Mouse (Mus musculus) kidney, adult 8-10 months (tissue): Measurements from ENCODE around the gene Osr1.
A peak's percentile ranks its signal among the peaks of the same experiment; 100 is the strongest.

Experiments used
- DNase-seq, 2 experiments: peaks; one replicate each; pipeline ENCODE4 v3.0.0; 2022

Gene Osr1

GRCm38 (mm10) chr12:9569971-9570370, at the start of gene Osr1:
Osr1 (plus strand) TSS chr12:9570116.
- peak; percentile 29 to 52 for DNase-seq

DNA sequence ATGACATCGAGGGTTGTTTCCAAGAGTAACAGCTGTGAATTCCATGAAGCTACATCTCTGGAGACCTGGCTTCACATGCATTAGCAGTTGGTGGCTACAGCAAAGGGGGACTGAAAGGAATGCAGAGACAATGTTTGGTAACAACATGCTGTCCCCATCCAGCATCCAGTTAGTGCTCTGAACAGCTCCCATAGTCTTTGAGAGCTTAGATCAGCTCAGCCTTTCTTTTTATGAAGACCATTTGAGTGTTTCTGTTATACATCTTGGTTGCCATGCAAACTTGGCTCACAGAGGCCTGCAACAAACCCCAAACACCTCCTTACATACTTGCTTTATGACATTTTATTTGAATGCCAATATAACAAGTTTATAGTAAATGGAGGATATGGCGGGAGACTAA, 19.6 kb upstream of the Osr1 start:
- no peak for DNase-seq

GRCm38 (mm10) chr12:9564956-9565355, 5.0 kb upstream of the Osr1 start:
- no peak for DNase-seq

- DNase-seq: no peak
These were observed 630 bp downstream of the Osr1 start for GRCm38 (mm10) chr12:9570496-9570995.

GRCm38 (mm10) chr12:9571276-9571940, 1.5 kb downstream of the Osr1 start:
- DNase-seq: no peak

DNA sequence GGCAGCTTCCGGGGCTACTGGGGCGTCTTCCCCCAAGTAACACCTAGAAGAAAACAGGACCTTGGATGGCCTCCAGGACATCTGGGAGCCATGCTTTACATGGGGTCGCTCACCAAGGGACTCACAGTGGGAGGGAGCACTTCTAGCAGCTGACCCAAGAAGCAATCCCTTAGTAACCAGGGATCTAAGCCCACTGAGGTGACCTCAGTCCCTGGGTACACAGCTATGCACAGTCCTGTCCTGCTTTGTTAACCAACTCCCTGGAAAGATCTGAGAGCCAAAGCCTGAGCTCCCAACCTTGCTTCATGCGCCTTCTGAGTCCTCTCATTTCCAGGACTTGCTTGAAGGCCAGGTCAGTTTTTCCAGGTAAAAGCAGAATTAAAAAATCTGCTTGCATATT, 2.1 kb downstream of the Osr1 start:
- DNase-seq: no peak

DNA sequence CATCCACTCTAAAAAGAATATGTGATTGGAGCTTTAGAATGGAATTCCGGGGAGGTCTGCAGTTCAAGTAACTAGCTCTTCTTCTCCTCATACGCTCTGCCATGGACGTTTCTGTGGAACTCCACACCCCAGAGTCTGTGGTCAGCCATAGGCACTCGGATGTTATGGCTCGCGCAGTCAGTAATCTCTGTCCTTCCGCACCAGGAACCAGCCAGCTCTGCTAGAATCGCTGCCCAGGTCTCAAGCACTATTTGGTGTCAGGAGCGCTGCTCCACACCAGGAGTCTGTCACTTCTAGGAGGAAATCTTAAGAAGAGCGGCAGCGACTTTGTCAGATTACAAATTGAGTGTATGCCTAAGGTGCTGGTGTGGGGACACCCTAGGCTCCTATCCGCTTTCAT, 3.8 kb downstream of the Osr1 start:
- DNase-seq: no peak

- peak; percentile 24 to 41 for DNase-seq
These were observed 4.4 kb downstream of the Osr1 start for GRCm38 (mm10) chr12:9574244-9574871.

- no peak for DNase-seq
These were observed 5.5 kb downstream of the Osr1 start for GRCm38 (mm10) chr12:9575158-9576042.

- no peak for DNase-seq
These were observed 6.2 kb downstream of the Osr1 start for GRCm38 (mm10) chr12:9576043-9576538.

GRCm38 (mm10) chr12:9577610-9578009, 7.7 kb downstream of the Osr1 start:
- no peak for DNase-seq

- DNase-seq: no peak
These were observed 8.7 kb downstream of the Osr1 start for GRCm38 (mm10) chr12:9578591-9578990.

GRCm38 (mm10) chr12:9579301-9580030, 9.6 kb downstream of the Osr1 start:
- no peak for DNase-seq

GRCm38 (mm10) chr12:9580041-9580905, 10.4 kb downstream of the Osr1 start:
- no peak for DNase-seq

GRCm38 (mm10) chr12:9581011-9581410, 11.1 kb downstream of the Osr1 start:
- no peak for DNase-seq

GRCm38 (mm10) chr12:9581506-9581905, 11.6 kb downstream of the Osr1 start:
- no peak for DNase-seq

DNA sequence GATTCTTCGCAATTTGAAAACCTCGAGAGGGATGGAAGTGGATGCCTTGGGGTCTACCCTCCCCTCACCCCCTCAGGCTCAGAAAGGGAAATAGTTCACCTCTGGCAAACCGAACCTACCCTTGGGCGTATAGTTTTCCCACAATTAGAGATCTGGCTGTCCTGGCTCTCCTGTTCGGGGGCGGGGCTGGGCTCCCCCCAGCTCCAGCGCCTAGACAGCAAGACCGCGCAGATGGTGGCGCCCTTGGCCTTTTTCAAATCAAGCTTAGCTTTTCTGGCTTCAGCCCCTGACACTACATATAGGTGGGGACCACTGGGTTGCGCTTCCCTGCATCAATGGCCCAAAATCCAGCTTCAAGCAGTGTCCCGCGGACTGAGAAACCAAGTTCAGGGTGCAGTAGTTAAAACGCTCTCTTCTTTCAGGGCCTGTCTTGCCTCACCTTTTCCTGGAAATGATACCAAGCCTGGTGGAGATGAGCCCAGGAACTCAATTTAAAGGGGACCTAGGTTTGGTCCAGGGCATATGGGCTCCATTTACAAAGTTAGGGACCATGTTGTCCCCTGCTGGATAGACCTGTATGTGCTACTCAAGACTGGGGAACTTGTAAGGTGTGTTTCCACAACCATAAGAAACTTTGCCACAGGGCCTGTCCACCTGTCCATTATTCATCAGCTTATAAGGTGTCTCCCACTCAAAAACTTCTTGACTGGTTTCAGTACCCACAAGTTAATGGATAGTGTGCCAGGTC, 12.5 kb downstream of the Osr1 start:
- DNase-seq: no peak

GRCm38 (mm10) chr12:9583380-9583779, 13.5 kb downstream of the Osr1 start:
- DNase-seq: no peak

DNA sequence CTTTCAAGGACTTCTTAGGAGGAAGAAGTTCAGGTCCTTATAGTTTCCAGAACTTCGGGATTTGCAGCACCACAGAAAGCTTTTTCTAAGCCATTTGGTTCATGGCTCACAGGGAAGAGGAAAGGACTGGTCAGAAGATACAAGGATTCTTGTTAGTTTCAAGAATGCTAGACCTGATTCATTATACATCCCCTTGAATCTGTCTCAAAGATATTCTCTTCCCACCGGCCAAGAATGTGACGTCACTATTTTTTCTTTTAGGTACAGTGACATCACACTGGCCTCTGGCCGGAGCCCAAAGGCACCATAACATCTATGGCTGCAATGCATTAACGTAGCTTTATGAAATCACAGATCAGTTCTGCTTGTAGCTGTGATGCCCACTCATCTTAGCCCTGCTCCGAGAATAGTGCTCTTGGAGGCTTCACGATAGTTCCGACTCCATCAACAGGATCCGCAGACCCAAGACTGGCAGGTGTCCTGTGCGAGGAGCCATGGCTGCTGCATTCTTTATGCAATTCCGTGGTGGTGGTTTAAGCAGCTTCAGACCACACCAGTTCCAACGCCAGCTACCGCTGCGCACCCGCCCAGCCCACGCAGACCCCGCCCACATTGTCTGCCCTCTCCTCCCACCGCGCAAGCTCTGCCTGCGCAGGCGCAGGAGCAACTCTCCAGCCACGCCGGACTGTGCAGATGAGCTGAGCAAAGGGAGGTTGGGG, 14.6 kb downstream of the Osr1 start:
- DNase-seq: peak; percentile 37 to 43

GRCm38 (mm10) chr12:9585085-9585453, 15.2 kb downstream of the Osr1 start:
- no peak for DNase-seq
